Mouse (Mus musculus) intestine, embryonic 15.5 days (tissue): Measurements from ENCODE around the gene Ston2. TPM values are rescaled to one million over a fixed set of nuclear protein-coding genes. Genes with fewer than 3 reads are reported as not detected.

Experiments used
- ATAC-seq: fragments of 200-750 bp; cut with Nextera tagmentation; 2 replicates; pipeline ENCODE4 v1.8.0; 2017; ENCODE audit warnings: moderate TSS enrichment, moderate library complexity
- H3K27ac ChIP-seq: fragments of 300-500 bp; sonication (generic); 2 replicates; pipeline ENCODE4 v1.5.1; 2015; ENCODE audit warnings: mild to moderate bottlenecking, inconsistent platforms
- H3K27me3 ChIP-seq: fragments of 300-500 bp; sonication (generic); replicated peaks from 2 replicates; pipeline ENCODE4 v1.6.1; 2015; ENCODE audit warnings: inconsistent platforms
- H3K36me3 ChIP-seq: fragments of 300-500 bp; sonication (generic); 2 replicates; pipeline ENCODE4 v1.6.1; 2015; ENCODE audit warnings: inconsistent platforms
- H3K4me1 ChIP-seq: fragments of 300-500 bp; sonication (generic); replicated peaks from 2 replicates; pipeline ENCODE4 v1.6.1; 2015; ENCODE audit warnings: inconsistent platforms
- H3K4me2 ChIP-seq: fragments of 300-500 bp; sonication (generic); replicated peaks from 2 replicates; pipeline ENCODE4 v1.6.1; 2015; ENCODE audit warnings: mild to moderate bottlenecking, inconsistent platforms
- H3K4me3 ChIP-seq: fragments of 300-500 bp; sonication (generic); replicated peaks from 2 replicates; pipeline ENCODE4 v1.5.1; 2015; ENCODE audit warnings: inconsistent platforms
- H3K9ac ChIP-seq: fragments of 300-500 bp; sonication (generic); 2 replicates; pipeline ENCODE4 v1.6.1; 2015; ENCODE audit warnings: inconsistent platforms
- H3K9me3 ChIP-seq: fragments of 300-500 bp; sonication (generic); 2 replicates; pipeline ENCODE4 v1.6.1; 2016; ENCODE audit warnings: inconsistent platforms
- WGBS: fragments of 180-500 bp; shearing (Covaris S2); methylation state at CpG from one replicate; pipeline ENCODE4 v1.1.7; 2015; 5-methylcytosine and 5-hydroxymethylcytosine counted together
- polyA plus RNA-seq: library from polyadenylated mRNA; unstranded; fragments of >200 nt; fragmentation: Nextera tagmentation; extraction: Ambion mirVana; gene quantifications from 2 replicates; pipeline ENCODE4 v1.2.1, GENCODE M21; 2015

Gene Ston2
- polyA plus RNA-seq, 1 experiment from 2014 or later, result 6.5 TPM

DNA sequence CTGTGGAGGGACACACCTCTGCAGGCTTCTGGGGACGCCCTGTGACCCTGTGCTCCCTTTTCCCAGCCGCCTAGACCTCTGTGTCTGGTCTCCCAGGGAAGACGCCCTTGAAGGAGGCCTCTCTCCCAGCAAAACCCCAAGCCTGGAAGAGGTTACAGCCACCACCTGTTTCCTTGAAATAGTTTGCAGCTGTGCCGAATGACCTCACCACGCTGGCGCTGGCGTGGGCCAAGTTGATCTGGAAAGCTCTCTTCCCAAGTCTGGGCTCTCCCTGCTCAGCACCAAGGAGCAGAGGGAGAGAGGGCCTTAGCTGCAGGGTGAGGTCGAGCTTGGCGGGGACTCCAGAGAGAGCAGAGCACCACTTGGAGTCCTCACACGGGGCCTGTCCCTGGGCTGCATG, 1.8 kb downstream of the Ston2 start:
- Histone ChIP-seq H3K36me3 (no peaks in the 10 kb centered on the region), H3K27ac (0 out of 2 replicates have a peak overlapping the region, but pooled peaks have one; percentile 34), H3K9me3 (no peaks in the 10 kb centered on the region), H3K4me2 (no peak overlapping the region), H3K27me3 (no peaks in the 10 kb centered on the region), H3K4me3 (no peak overlapping the region), H3K4me1 (peaks cover 7% of the 10 kb centered on the region; the same call in 1 of the 2 replicates), H3K9ac (no peak overlapping the region)
- ATAC-seq, result peak; percentile 72
- 31% methylated on average over 10 of the region's 10 CpGs for WGBS

DNA sequence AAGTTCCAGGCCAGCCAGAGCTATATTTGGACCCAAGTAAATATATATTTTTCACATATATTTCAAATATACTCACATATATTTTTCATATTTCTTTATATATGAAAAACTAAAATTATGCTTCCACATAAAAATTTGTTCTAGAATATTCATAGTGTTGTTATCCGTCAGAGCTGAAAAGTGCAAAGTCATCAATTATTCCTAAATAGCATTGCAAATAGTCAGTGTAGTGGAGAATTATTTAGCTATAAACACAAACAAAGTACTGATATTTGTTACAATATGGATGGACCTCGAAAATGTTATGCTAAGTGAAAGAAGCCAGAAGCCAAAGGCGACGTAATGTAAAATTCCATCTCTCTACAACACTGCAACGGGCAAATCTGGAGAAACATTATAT, 6.8 kb downstream of the Ston2 start:
- Histone ChIP-seq H3K9ac (no peak overlapping the region), H3K36me3 (no peaks in the 10 kb centered on the region), H3K27ac (no peak overlapping the region), H3K4me1 (peaks cover 6% of the 10 kb centered on the region; the same call in 1 of the 2 replicates), H3K9me3 (no peaks in the 10 kb centered on the region), H3K27me3 (no peaks in the 10 kb centered on the region), H3K4me3 (no peak overlapping the region), H3K4me2 (no peak overlapping the region)
- ATAC-seq, result no peak
- 84% methylated on average over 5 of the region's 5 CpGs for WGBS

DNA sequence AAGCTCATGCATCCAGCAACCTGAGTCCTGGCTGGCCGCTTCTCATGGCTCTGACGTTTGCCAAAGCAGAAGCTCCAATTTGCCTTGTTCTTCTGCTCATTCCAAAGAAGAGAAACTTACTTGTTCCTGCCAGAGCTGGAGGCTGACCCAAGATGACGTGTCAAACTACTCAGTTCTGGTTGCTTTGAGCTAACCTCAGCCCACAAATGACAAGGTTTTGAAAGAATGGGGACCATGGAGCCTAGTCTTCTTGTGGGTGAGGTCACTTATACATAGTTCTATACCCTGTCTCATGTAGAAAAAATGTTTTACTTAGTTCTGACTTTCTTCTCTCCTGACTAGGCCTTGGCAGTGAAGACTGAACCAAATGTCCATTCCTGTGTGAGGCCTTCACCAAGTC, 7.7 kb downstream of the Ston2 start:
- H3K4me2 ChIP-seq, result no peak overlapping the region
- no peaks in the 10 kb centered on the region for H3K27me3 ChIP-seq
- no peak overlapping the region for H3K9ac ChIP-seq
- H3K4me3 ChIP-seq, result no peak overlapping the region
- WGBS, result 84% methylated on average over 3 of the region's 3 CpGs
- H3K4me1 ChIP-seq, result 0 out of 2 replicates have a peak, but pooled peaks cover 3% of the 10 kb centered on the region
- H3K27ac ChIP-seq, result no peak overlapping the region
- H3K9me3 ChIP-seq, result no peaks in the 10 kb centered on the region
- H3K36me3 ChIP-seq, result no peaks in the 10 kb centered on the region
- no peak for ATAC-seq

DNA sequence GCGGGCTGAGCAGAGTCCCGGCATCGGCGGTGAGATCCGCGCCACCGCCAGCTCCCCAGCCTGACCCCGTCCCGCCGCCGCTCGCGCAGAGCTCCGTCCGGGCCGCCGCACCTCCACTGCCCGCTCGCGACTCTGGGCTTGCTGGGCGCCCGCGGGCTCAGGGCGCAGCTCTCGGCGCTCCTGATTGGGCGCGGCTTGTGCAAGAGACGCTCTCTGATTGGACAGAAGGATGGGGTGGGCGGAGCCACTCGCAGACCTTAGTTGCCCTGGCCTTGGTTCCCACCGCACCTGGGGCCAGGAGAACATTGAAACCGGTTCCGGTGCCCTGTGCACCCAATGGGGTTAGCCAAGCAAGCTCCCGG, 9.2 kb downstream of the Ston2 start:
- Histone ChIP-seq H3K36me3 (no peaks in the 10 kb centered on the region), H3K27ac (no peak overlapping the region), H3K9ac (peak overlapping the region; percentile 38), H3K4me2 (peak overlapping the region; percentile 93), H3K27me3 (no peaks in the 10 kb centered on the region), H3K4me1 (0 out of 2 replicates have a peak, but pooled peaks cover 5% of the 10 kb centered on the region), H3K4me3 (peak overlapping the region; percentile 66), H3K9me3 (no peaks in the 10 kb centered on the region)
- ATAC-seq, result peak; percentile 96
- WGBS, result 2% methylated on average over 35 of the region's 35 CpGs

DNA sequence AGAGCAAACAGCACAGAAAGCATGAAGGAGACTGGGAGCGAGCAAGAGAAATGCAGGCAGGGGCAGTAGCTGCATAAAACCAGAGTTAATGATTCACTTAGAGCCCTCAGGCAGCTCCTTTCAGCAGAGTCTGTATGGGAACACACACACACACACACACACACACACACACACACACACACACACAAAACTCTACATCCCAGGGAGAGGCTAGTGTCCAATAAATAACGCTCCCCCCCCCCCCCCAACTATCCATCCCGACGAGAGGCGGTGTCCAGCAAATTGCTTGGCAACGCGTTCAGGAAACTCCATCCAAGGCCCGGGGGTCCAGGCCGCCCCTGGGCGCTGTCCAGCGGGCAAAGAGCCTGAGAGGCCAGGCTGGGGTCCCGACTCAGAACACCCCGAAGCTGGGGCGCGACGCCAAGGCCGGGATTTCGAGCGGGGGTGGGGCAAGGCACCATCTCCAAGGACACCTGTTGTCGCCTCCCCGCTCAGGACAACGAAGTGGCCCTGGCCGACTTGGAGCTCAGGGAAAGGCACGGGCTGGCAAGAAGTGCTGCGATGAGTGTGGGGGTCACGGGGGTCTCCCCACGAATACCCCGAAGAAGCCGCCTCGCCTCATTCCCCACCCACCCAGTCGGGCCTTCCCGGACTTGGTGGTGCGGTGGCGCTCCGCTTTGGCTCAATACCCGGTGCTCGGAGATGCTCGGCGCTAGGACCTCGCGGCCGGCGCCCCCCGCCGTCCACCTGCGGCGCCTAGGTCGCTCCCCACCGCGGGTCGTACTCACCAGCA, 9.8 kb downstream of the Ston2 start:
- H3K4me2 ChIP-seq, result peak overlapping the region; percentile 93
- peak overlapping the region; percentile 38 for H3K9ac ChIP-seq
- ATAC-seq, result peak; percentile 88
- H3K36me3 ChIP-seq, result no peaks in the 10 kb centered on the region
- H3K9me3 ChIP-seq, result no peaks in the 10 kb centered on the region
- H3K4me1 ChIP-seq, result 0 out of 2 replicates have a peak, but pooled peaks cover 5% of the 10 kb centered on the region
- under 1% methylated on average over 50 of the region's 51 CpGs for WGBS
- H3K4me3 ChIP-seq, result peak overlapping the region; percentile 66
- H3K27ac ChIP-seq, result peak overlapping the region; percentile 11; the same call in 1 of the 2 replicates
- H3K27me3 ChIP-seq, result no peaks in the 10 kb centered on the region

DNA sequence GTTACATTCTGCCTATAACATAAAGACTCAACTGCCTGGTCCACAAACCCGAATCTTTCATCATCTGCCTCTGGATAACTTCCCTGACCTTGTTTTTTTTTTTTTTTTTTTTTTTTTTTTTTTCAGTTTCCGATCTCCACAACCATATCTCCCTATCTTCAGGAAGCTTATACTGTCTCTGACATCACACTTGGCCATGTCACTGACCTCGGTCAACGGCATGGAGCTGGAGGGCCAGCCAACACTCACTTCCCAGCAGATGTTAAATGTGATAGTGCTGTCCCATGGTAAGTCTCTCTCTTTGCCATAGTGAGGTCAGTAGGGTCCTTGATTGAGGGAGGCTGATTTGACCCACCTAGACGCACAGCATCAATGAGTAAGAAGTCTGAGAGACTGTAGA, 11.8 kb downstream of the Ston2 start:
- Histone ChIP-seq H3K27ac (no peak overlapping the region), H3K36me3 (no peaks in the 10 kb centered on the region), H3K9ac (no peak overlapping the region), H3K27me3 (no peaks in the 10 kb centered on the region), H3K9me3 (no peaks in the 10 kb centered on the region), H3K4me3 (no peak overlapping the region), H3K4me1 (0 out of 2 replicates have a peak, but pooled peaks cover 5% of the 10 kb centered on the region), H3K4me2 (no peak overlapping the region)
- WGBS, result 78% methylated on average over 5 of the region's 5 CpGs
- no peak for ATAC-seq

DNA sequence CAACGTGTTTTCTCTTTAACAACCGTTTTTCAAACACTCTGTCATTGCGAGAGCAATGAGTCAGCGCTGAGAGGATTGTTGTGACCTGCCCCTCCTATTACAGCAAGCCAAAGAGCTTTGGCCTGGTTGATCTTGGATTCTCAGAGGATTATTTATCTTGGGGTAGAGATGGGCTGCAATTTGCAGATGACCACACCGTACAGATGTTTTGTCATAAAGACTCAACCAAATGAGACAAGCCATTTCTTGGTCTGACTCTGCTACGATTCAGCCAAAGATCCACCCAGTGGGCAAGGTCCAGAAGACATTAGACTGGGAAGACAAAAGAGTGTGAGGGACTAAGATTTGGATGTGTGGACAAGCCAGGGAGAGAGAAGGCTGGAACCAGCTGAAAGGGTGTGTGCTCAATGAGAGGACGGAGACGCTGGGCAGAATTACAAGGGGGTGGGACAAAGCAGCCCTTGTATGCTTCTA, 13.3 kb downstream of the Ston2 start:
- H3K9ac ChIP-seq, result no peak overlapping the region

DNA sequence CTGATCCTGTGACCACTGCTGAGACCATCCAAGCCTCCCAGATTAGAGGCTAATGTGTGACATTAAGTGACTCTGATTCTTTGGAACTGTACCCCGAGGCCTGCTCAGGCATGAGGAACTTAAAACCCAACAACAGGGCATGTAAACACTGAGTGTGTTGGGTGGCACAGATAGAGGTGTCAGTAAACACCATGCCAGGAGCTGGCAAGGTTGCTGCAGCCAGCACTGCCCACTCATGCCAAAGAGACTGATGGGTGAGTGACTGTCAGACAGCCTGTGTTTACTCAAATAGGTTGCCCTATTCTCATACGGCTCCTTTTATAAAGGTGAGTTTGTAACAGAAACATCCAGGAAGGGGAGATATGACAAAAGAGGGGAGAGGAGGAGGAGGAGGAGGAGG, 19.3 kb downstream of the Ston2 start:
- H3K4me1 ChIP-seq, result 0 out of 2 replicates have a peak, but pooled peaks cover 7% of the 10 kb centered on the region
- H3K4me3 ChIP-seq, result no peak overlapping the region
- no peaks in the 10 kb centered on the region for H3K36me3 ChIP-seq
- no peak for ATAC-seq
- no peaks in the 10 kb centered on the region for H3K27me3 ChIP-seq
- H3K4me2 ChIP-seq, result no peak overlapping the region
- H3K27ac ChIP-seq, result no peak overlapping the region
- no peaks in the 10 kb centered on the region for H3K9me3 ChIP-seq
- WGBS, result 63% methylated on average over 2 of the region's 2 CpGs
- no peak overlapping the region for H3K9ac ChIP-seq

More for the DNA sequence above, 13.3 kb downstream of the Ston2 start:
- 0 out of 2 replicates have a peak, but pooled peaks cover 5% of the 10 kb centered on the region for H3K4me1 ChIP-seq
- no peaks in the 10 kb centered on the region for H3K9me3 ChIP-seq
- no peaks in the 10 kb centered on the region for H3K36me3 ChIP-seq
- no peak for ATAC-seq
- H3K27me3 ChIP-seq, result no peaks in the 10 kb centered on the region
- 46% methylated on average over 8 of the region's 8 CpGs for WGBS
- no peak overlapping the region for H3K27ac ChIP-seq
- no peak overlapping the region for H3K4me2 ChIP-seq
- H3K4me3 ChIP-seq, result no peak overlapping the region

DNA sequence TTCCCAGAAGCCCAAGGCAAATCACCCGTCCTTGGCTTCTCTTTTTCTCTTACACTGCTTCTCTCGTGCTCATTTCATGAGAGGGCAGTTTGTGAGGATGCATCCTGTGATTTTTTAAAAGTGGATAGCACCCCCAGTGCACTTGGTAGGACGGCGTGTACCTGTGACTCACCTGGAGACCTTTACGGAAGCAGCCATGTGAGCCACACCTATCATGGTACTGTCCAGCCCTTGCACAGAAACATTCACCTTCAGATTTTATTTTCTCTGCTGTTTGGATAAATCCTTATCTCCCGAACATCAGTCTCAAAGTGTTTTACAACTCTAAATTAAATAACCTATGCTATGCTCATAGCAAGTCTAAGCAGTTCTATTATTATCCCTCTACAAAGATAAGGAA, 20.0 kb downstream of the Ston2 start:
- H3K36me3 ChIP-seq, result no peaks in the 10 kb centered on the region
- peak; percentile 73 for ATAC-seq
- WGBS, result 61% methylated on average over 6 of the region's 6 CpGs

DNA sequence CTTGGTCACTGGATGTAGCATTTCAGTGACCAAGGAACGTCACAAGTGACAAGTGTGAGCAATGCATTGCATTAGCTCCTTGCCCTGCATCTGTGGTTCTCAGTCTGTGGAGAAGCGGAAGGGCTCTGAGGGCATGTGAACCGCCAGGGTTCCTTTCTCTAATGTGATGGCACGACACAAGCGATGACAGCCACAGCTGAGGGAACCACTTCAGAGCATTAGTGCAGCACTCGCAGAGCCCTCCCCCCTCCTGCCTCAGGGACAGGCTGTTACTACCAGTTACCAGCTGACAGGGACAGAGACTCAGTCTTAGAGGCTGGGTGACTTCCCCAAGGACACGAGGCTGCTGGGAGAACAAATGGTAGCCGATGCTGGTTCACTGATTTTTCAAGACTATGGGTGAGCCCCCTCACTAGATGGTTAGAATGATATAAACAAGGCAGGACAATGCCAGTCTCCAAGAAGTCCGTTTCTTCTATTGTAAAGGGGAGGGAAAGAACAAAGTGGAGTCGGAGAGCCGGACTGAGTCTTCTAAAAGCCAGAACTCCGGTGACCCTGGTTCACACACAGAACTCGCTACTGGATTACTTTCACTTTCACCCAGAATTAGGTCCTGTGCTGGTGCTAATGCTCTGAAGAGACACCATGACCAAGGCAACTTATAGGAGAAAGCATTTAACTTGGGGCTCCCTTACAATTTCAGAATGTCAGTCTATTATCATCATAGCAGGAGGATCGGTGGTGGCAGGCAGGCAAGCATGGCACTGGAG, 21.7 kb downstream of the Ston2 start:
- 0 out of 2 replicates have a peak, but pooled peaks have one; percentile 24 for ATAC-seq
- no peaks in the 10 kb centered on the region for H3K27me3 ChIP-seq
- H3K9me3 ChIP-seq, result no peaks in the 10 kb centered on the region
- no peak overlapping the region for H3K4me3 ChIP-seq
- no peak overlapping the region for H3K27ac ChIP-seq
- no peak overlapping the region; the same call in 1 of the 2 replicates for H3K4me2 ChIP-seq
- 71% methylated on average over 14 of the region's 14 CpGs for WGBS
- 0 out of 2 replicates have a peak, but pooled peaks cover 7% of the 10 kb centered on the region for H3K4me1 ChIP-seq
- no peak overlapping the region for H3K9ac ChIP-seq
- no peaks in the 10 kb centered on the region for H3K36me3 ChIP-seq

More for the DNA sequence above, 20.0 kb downstream of the Ston2 start:
- H3K9ac ChIP-seq, result no peak overlapping the region
- no peaks in the 10 kb centered on the region for H3K9me3 ChIP-seq
- H3K27me3 ChIP-seq, result no peaks in the 10 kb centered on the region
- H3K4me2 ChIP-seq, result no peak overlapping the region; the same call in 1 of the 2 replicates
- 0 out of 2 replicates have a peak, but pooled peaks cover 7% of the 10 kb centered on the region for H3K4me1 ChIP-seq
- no peak overlapping the region for H3K4me3 ChIP-seq
- H3K27ac ChIP-seq, result no peak overlapping the region

DNA sequence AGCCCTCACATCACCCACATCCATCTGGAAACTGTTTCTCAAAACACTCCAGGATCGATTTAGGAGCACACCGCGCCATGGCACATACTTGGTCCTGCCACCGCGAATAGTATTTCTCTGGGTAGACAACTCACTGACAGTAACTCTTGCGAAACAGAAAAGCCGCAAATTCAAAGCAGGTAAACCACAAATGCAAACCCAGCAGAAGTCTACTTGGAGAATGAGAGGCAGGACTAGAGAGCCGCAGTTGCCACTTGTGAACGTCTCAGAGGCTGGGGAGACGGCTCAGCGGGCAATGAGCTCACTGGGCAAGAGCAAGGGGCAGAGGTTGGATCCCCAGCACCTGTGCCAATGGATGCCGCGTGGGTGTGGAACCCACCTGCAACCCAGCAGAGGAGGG, 22.7 kb downstream of the Ston2 start:
- H3K9me3 ChIP-seq, result no peaks in the 10 kb centered on the region
- H3K27me3 ChIP-seq, result no peaks in the 10 kb centered on the region
- no peak overlapping the region for H3K27ac ChIP-seq
- H3K9ac ChIP-seq, result no peak overlapping the region
- 56% methylated on average over 13 of the region's 13 CpGs for WGBS
- no peaks in the 10 kb centered on the region for H3K36me3 ChIP-seq
- no peak for ATAC-seq
- no peak overlapping the region for H3K4me3 ChIP-seq
- 0 out of 2 replicates have a peak, but pooled peaks cover 7% of the 10 kb centered on the region for H3K4me1 ChIP-seq
- no peak overlapping the region for H3K4me2 ChIP-seq

DNA sequence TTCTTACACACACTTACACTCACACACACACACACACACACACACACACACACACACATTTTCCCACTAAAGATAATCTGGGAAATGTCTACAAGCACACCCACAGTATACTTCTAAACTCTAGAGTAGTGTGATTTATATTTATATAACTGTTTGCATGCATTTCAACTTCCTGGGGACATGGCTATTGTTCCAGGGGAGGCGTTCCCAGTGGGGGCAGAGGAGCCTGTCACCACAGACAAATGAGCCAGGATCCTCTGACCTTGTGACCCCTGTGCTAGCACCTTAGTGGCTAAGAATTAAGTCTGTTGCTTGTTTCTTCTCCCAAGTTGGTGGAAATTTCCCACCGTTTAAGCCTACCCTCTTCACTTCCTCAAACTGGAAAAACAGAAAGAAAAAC, 23.1 kb downstream of the Ston2 start:
- 0 out of 2 replicates have a peak, but pooled peaks cover 7% of the 10 kb centered on the region for H3K4me1 ChIP-seq
- no peak overlapping the region for H3K4me3 ChIP-seq
- H3K4me2 ChIP-seq, result no peak overlapping the region
- no peaks in the 10 kb centered on the region for H3K9me3 ChIP-seq
- no peak for ATAC-seq
- no peaks in the 10 kb centered on the region for H3K27me3 ChIP-seq
- 13% methylated on average over 2 of the region's 2 CpGs for WGBS
- H3K27ac ChIP-seq, result no peak overlapping the region
- H3K9ac ChIP-seq, result no peak overlapping the region
- H3K36me3 ChIP-seq, result no peaks in the 10 kb centered on the region
